Mouse (Mus musculus): Measurements from ENCODE around the gene Rnf168.
"Not testable (repeated sequence)": the region's sequence is repeated elsewhere in the genome, so short reads cannot be mapped to it uniquely, and the experiment has no call there.

Rnf168 gene

DNA sequence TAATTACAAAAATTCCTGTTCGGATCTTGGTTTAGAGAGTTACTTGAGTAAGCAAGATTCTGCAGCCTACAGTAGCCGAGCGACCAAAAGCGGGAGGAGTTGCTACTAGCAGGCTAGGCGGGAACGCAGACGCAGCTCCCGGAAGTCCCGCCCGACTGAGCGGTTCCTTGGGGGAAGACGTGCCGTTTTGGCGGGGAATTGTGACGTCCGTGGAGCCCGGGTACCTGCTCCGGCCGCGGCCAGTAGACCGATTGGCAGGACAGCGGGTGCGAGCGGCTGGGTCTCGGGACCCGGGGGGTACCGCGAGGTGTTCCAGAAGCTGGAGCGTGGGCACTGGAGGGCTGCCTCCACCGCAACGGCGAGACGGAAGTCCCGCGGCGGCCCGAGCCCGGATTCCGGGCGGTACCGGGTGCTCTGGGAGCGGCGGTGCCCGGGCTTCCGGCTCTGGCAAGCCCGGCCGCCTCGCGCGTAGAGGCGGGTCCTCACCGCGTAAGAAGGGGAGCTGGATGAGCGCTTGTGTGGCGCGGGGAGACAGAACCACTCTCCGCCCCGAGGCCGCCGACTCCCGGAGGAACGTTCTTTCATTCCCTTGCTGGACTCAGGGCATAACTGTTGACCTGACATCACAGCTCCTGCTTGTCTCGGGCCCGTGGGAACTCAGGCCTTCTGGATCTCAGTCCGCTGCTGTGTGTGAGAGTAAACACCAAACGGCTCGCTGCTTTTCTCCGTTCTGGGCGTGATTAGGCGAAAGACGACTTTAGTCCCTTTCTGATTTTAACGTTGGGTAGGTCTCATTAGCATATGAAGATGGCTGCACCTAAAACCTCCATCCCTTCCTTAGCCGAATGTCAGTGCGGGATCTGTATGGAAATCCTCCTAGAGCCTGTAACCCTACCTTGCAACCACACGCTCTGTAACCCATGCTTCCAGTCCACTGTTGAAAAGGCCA lies at the start of gene Rnf168:
Gene Rnf168 (plus strand): TSS at position 152 of the 949 bp plus-strand sequence.
- peak; percentile 64 for DNase-seq (ENCODE audit: extremely low spot score, low read depth, low spot score)

GRCm38 (mm10) chr16:32232050-32232449 lies 45.2 kb upstream of the Rnf168 start:
- not testable (repeated sequence) for DNase-seq (ENCODE audit: extremely low spot score, low read depth, low spot score)

GRCm38 (mm10) chr16:32237930-32238680 lies 39.2 kb upstream of the Rnf168 start:
- no peak for DNase-seq (ENCODE audit: extremely low spot score, low read depth, low spot score)

DNA sequence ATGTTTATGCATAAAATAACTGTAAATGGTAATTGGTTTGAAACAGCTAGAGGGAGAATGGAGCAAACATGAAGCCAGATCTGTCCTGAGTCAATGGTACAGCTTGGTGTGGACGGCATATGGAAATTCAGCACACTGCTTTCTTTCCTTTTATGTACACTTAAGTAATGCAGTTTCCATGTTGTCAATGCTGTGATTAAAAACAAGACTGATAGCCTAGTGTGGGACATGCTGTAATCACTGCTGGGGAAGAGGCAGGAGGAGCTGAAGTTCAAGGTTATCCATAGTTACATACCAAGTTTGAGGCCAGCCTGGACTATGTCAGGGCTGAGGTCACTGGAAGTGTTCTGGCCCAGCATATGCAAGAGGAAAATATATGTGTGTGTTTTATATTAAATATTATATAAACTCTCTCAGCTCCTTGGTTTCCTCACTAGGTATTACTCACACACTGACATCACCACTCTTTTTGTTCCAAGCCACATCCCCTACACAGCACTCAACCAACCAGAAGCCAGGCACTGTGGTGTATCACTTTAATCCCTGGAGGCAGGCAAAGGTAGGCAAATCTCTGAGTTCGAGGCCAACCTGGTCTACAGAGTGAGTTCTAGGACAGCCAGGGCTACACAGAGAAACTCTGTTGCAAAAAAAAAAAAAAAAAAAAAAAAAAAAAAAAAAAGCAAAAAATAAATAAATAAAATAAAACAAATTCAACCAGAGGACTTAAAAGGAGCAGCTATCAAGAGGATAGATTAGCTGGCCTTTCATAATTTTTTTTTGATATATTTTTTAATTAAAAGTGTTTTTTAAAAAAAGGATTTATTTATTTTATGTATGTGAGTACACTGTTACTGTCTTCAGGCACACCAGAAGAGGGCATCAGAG lies 37.6 kb upstream of the Rnf168 start:
- no peak for DNase-seq (ENCODE audit: extremely low spot score, low read depth, low spot score)

DNA sequence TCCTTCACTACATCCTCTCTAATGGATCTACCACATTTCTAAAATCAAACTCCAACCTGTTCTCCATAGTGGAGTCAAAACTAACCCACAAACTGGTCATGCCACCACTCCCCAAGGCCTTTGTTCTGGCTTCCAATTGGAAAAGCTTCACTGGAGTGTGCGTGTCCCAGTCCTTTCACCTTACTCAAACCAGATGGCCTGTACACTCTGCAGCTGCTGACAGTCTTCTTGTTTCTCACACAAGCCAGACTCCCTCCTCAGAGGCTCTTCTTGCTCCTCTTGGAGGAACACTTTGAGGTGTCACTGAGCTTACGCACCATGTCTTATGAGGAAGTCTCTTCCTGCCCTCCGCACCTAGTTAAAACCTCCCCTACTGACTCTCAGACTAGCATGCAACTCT lies 33.4 kb upstream of the Rnf168 start:
- no peak for DNase-seq (ENCODE audit: extremely low spot score, low read depth, low spot score)

DNA sequence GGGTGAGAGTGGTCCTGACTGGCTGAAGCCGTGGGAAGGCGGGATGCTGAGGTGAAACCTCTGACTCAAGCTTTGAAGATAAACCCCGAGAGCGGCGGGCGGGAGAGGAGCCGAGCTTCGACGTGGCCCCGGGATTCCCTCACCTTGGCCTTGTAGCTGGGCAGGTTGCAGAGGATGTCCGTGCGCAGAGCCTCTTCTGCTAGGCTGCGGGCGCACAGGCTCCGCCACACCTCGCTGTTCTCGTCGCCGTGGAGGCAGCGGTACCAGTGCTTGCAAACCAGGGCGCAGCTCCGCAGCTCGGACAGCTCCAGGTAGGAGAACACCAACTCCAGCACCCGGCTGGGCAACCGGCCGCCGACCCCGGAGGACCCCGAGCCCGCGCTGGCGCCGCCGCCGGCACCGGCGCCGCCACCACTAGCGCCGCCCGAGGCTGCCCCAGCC lies 30.9 kb upstream of the Rnf168 start:
- peak; percentile 10 for DNase-seq (ENCODE audit: extremely low spot score, low read depth, low spot score)

GRCm38 (mm10) chr16:32246952-32247370 lies 30.3 kb upstream of the Rnf168 start, which contains the start of the genes Fbxo45 and Wdr53:
Gene Fbxo45 (minus strand): TSS chr16:32247158.
Gene Wdr53 (plus strand): TSS chr16:32247227.
- DNase-seq (ENCODE audit: extremely low spot score, low read depth, low spot score) = peak; percentile 69

DNA sequence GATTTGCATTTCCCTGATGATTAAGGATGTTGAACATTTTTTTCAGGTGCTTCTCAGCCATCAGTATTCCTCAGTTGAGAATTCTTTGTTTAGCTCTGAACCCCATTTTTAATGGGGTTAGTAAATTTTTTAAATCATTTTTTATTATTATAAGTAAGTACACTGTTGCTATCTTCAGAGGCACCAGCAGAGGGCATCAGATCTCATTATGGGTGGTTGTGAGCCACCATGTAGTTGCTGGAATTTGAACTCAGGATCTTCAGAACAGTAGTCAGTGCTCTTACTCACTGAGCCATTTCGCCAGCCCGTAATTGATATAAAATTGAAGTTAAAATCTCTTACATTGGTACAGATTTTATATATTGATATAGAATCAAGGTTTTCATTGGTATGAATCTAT lies 13.0 kb upstream of the Rnf168 start:
- not testable (repeated sequence) for DNase-seq (ENCODE audit: extremely low spot score, low read depth, low spot score)

DNA sequence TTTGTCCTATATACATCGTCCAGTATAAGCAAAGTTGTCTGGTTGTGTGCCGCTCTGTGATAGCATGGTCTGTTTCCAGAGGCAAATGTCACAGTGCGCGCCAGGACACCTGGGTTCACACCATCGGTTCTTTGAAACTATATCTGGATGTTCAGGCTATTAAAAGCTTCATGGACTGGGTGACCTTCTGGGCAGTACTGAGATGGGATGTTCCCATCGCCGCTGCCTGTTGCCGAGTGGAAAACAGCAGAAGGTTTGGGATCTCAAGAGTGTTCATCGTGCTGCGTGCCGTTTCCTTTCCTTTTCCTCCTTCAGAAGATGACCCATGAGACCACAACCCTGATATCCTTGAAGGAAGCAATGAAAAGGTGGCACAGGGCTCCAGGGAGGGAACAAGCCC lies 6.0 kb upstream of the Rnf168 start, which contains the start of gene Smco1:
Gene Smco1 (plus strand): TSS at position 178 of the 400 bp plus-strand sequence.
- no peak for DNase-seq (ENCODE audit: extremely low spot score, low read depth, low spot score)

- no peak for DNase-seq (ENCODE audit: extremely low spot score, low read depth, low spot score)
Observed at GRCm38 (mm10) chr16:32273338-32273737, 3.9 kb upstream of the Rnf168 start.

DNA sequence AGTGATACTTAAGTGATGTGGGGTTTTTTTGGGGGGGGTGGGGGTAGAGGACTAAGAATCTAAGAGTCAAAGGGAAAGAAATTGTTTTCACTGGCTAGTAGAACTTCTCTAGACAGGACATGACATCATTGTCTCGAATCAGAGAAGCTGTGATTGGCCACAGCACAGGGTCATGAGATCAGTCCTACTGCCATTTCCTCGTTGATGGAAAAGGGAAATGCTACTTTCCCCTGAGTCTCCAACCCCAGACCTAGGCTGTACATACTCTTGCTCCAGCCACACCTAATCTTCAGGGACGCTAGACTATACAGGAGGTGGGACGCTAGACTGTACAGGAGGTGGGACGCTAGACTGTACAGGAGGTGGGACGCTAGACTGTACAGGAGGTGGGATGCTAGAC lies 2.2 kb upstream of the Rnf168 start:
- DNase-seq (ENCODE audit: extremely low spot score, low read depth, low spot score) = no peak

DNA sequence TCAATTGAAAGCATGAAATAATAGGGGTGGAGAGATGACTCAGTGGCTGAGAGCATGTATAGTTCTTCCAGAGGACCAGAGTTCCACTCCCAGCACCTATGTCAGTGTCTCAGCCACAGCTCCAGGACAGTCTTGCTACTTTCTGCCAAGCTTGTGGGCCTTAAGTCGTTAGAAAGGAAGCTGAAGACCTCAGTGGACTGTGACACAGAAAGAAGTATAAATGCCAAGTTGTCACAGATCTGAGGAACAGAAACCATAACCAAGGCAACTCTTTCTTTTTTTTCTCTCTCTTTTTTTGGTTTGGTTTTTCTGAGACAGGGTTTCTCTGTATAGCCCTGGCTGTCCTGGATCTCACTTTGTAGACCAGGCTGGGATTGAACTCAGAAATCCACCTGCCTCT lies 1.4 kb upstream of the Rnf168 start:
- DNase-seq (ENCODE audit: extremely low spot score, low read depth, low spot score) = no peak

GRCm38 (mm10) chr16:32278396-32278795 lies 1.1 kb downstream of the Rnf168 start:
- DNase-seq (ENCODE audit: extremely low spot score, low read depth, low spot score) = no peak

GRCm38 (mm10) chr16:32280211-32280610 lies 3.0 kb downstream of the Rnf168 start:
- DNase-seq (ENCODE audit: extremely low spot score, low read depth, low spot score) = no peak

DNA sequence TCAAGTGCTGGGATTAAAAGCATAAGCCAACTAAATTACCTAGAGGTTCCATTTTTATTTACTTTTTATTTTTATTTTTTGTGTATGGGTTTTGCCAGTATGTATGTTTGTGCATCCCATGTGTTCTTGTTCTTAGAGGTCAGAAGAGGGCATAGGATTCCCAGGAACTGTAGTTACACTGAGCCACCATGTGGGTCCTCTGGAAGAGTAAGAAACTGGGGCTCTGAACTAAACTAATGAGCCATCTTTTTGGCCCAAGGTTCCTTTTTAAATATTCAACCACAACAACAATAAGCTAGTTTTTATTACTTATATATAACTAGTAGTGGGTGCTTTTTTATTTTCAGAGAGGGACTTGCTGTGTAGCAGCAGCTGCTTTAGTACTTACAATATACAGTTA lies 5.3 kb downstream of the Rnf168 start:
- no peak for DNase-seq (ENCODE audit: extremely low spot score, low read depth, low spot score)

DNA sequence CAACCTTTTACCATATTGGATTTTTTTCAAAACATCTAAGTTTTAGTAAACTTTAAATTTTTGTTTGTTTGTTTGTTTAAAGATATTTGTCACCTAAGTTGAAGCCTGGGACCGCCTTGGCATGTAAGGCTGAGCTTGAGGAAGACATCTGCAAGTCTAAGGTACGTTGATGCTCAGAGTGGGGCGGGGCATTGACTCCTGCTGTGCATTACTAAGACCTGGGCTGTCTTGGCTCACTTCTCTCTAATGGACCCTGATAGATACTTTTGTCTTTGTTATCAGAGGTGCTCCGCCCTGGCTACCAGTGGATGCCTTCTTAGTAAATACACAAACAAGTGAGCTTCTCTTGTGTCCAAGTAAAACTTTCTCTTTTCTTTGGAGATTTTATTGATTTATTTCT lies 14.6 kb downstream of the Rnf168 start:
- no peak for DNase-seq (ENCODE audit: extremely low spot score, low read depth, low spot score)

- DNase-seq (ENCODE audit: extremely low spot score, low read depth, low spot score) = not testable (repeated sequence)
Observed at GRCm38 (mm10) chr16:32299617-32300016, 22.4 kb downstream of the Rnf168 start.

GRCm38 (mm10) chr16:32303046-32303445 lies 25.8 kb downstream of the Rnf168 start:
- no peak for DNase-seq (ENCODE audit: extremely low spot score, low read depth, low spot score)

DNA sequence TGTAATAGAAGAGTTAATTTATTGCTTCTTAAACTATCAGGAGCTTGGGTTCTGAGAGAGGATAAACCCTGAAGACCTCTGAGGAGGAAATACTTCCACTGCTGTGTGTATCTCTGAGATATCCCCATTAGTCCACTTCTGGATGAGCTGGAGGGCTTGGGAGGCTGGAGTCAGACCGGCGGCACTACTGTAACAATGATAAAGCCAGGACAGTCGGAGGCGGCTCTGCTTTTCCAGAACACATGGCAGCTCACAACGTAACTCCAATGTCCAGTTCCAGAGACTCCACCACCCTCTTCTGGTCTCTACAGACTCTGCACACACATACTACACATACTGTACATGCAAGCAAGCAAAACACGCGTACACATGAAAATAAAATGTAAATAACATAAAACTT lies 26.6 kb downstream of the Rnf168 start:
- DNase-seq (ENCODE audit: extremely low spot score, low read depth, low spot score) = no peak

- DNase-seq (ENCODE audit: extremely low spot score, low read depth, low spot score) = no peak
Observed at GRCm38 (mm10) chr16:32311970-32312369, 34.7 kb downstream of the Rnf168 start.

- no peak for DNase-seq (ENCODE audit: extremely low spot score, low read depth, low spot score)
Observed at GRCm38 (mm10) chr16:32312386-32312785, 35.1 kb downstream of the Rnf168 start.
